In genomic region chr11:85833081-85833521, GRCm38 (mm10) we compare ENCODE assay signal across 8 mouse cellular contexts. TPM values are rescaled to one million over a fixed set of nuclear protein-coding genes. Genes with fewer than 3 reads are reported as not detected.
DNase-seq lines count a peak whose midpoint lies in the region; ATAC-seq and TF ChIP-seq lines count a peak whose summit lies in the region.

No protein-coding gene starts in this region.

- peaks cover 44% of the 10 kb centered on the region for H3K4me1 ChIP-seq in liver, embryonic 13.5 days (replicated peaks)
- peaks cover 8% of the 10 kb centered on the region for H3K4me1 ChIP-seq in small intestine, adult 2 months (ENCODE audit: control insufficient read depth, insufficient read depth, insufficient read length, low read length)

- no peak for TF ChIP-seq CTCF in small intestine, adult 2 months (IDR thresholded peaks at IDR 0.05; ENCODE audit: extremely low read depth, insufficient read length, insufficient replicate concordance, low read depth, low read length)

- peak overlapping the region; percentile 53 for H3K4me3 ChIP-seq in liver, embryonic 13.5 days (replicated peaks)
- peak overlapping the region; percentile 55 for H3K4me3 ChIP-seq in small intestine, adult 2 months (ENCODE audit: low read depth, low read length)

- under 1% methylated on average over 44 of the region's 54 CpGs for WGBS in liver, embryonic 13.5 days (ENCODE audit: insufficient replicate concordance)
- WGBS in small intestine, adult 2 months: under 1% methylated on average over 51 of the region's 54 CpGs

- peak overlapping the region; percentile 50 for H3K9ac ChIP-seq in liver, embryonic 13.5 days

- no peak for ATAC-seq in liver, embryonic 13.5 days (ENCODE audit: low read depth)

- H3K27ac ChIP-seq in liver, embryonic 13.5 days: no peak overlapping the region; the same call in 1 of the 2 replicates
- peak overlapping the region; percentile 7; the same call in 1 of the 2 replicates for H3K27ac ChIP-seq in small intestine, adult 2 months (ENCODE audit: insufficient read depth, low read depth, low read length)

- no peaks in the 10 kb centered on the region for H3K9me3 ChIP-seq in liver, embryonic 13.5 days (replicated peaks)

- H3K36me3 ChIP-seq in liver, embryonic 13.5 days: no peaks in the 10 kb centered on the region
- H3K36me3 ChIP-seq in small intestine, adult 2 months (ENCODE audit: control insufficient read depth, insufficient read depth, low read length): no peaks in the 10 kb centered on the region

- no peak for TF ChIP-seq POLR2A in small intestine, adult 2 months (IDR thresholded peaks at IDR 0.05; ENCODE audit: low read depth, low read length)

- H3K27me3 ChIP-seq in liver, embryonic 13.5 days: peaks cover 100% of the 10 kb centered on the region
- peaks cover 86% of the 10 kb centered on the region for H3K27me3 ChIP-seq in small intestine, adult 2 months (ENCODE audit: control insufficient read depth, insufficient read depth, low read length)

- peak; percentile 56 for DNase-seq in adrenal gland, postnatal 10 days
- no peak for DNase-seq in adrenal gland, postnatal 25 days
- DNase-seq in Muller cell, postnatal 12 days (ENCODE audit: inconsistent ontology term): peak; percentile 61
- peak; percentile 58 to 70 for DNase-seq in heart, postnatal 14 days
- no peak for DNase-seq in liver, embryonic 13.5 days
- no peak for DNase-seq in frontal cortex, adult 2 months (ENCODE audit: extremely low spot score in 1 of 2, low spot score in 1 of 2)
- DNase-seq in gastrocnemius, adult 18-20 months (ENCODE audit: low spot score): no peak

- intact Hi-C loops in heart, postnatal 14 days (cut with DNase I): no loop called here

- peak overlapping the region; percentile 66 for H3K4me2 ChIP-seq in liver, embryonic 13.5 days

RNA-seq across cellular contexts. Expression of gene Tbx2, which starts 0.8 kb away (rescaled TPM):
- 10 to 100 TPM; 27.5 to 31.5 TPM for total RNA-seq in adrenal gland, postnatal 10 days (2021)
- 25.6 and 27.5 TPM in 2 replicates for total RNA-seq in adrenal gland, postnatal 25 days (2021)
- total RNA-seq in heart, postnatal 14 days (2021): 10 to 100 TPM; 11.8 to 14.5 TPM
- polyA plus RNA-seq in liver, embryonic 13.5 days (2015; fragmentation: Nextera tagmentation; extraction: Ambion mirVana): 0.25 and 0.27 TPM in 2 replicates
- 10.2 and 19.7 TPM in 2 replicates for polyA plus RNA-seq in small intestine, adult 2 months (2012; rRNA removed)
- 3.0 and 4.2 TPM in 2 replicates for polyA plus RNA-seq in frontal cortex, adult 2 months (2012; rRNA removed)
- total RNA-seq in gastrocnemius, adult 18-20 months (2021): 1 to 10 TPM; 1.3 to 1.7 TPM

RNA-seq across cellular contexts. Expression of gene Gm11444, which starts 17.0 kb away (rescaled TPM):
- total RNA-seq in adrenal gland, postnatal 10 days (2021): not detected
- not detected in 2 replicates for total RNA-seq in adrenal gland, postnatal 25 days (2021)
- not detected for total RNA-seq in heart, postnatal 14 days (2021)
- not detected in 2 replicates for polyA plus RNA-seq in liver, embryonic 13.5 days (2015; fragmentation: Nextera tagmentation; extraction: Ambion mirVana)
- polyA plus RNA-seq in small intestine, adult 2 months (2012; rRNA removed): not detected in 2 replicates
- not detected in 2 replicates for polyA plus RNA-seq in frontal cortex, adult 2 months (2012; rRNA removed)
- not detected for total RNA-seq in gastrocnemius, adult 18-20 months (2021)

RNA-seq across cellular contexts. Expression of gene Tbx4, which starts 53.1 kb away (rescaled TPM):
- total RNA-seq in adrenal gland, postnatal 10 days (2021): under 1 TPM in 1 of 2 experiments, not detected in 1; 0.12 TPM
- not detected in 2 replicates for total RNA-seq in adrenal gland, postnatal 25 days (2021)
- under 1 TPM in 1 of 2 experiments, not detected in 1; 0.14 TPM for total RNA-seq in heart, postnatal 14 days (2021)
- 0.05 and 0.06 TPM in 2 replicates for polyA plus RNA-seq in liver, embryonic 13.5 days (2015; fragmentation: Nextera tagmentation; extraction: Ambion mirVana)
- polyA plus RNA-seq in small intestine, adult 2 months (2012; rRNA removed): 0.23 and 0.34 TPM in 2 replicates
- polyA plus RNA-seq in frontal cortex, adult 2 months (2012; rRNA removed): 0.30 and 0.48 TPM in 2 replicates
- total RNA-seq in gastrocnemius, adult 18-20 months (2021): 1 to 10 TPM; 1.3 to 1.4 TPM

Comparison
In these comparisons a context has a peak if more than half of its experiments do, and no peak if none do; other contexts are left out.
1. DNase-seq: peak in adrenal gland, postnatal 10 days (single experiment), Muller cell, postnatal 12 days (single experiment) and heart, postnatal 14 days (2 of 2); none in adrenal gland, postnatal 25 days (single experiment), liver, embryonic 13.5 days (single experiment), frontal cortex, adult 2 months (0 of 2) and gastrocnemius, adult 18-20 months (single experiment).